Mouse (Mus musculus) cerebellum, postnatal 14 days (tissue): ENCODE data around the gene Rgl1.
"Not testable (repeated sequence)": the region's sequence is repeated elsewhere in the genome, so short reads cannot be mapped to it uniquely, and the experiment has no call there.

ENCODE experiments used
- DNase-seq, 2 experiments: peaks; one replicate each; pipeline ENCODE4 v3.0.0; 2021; ENCODE audit warnings: mixed read lengths in 2 of 2

Gene Rgl1

GRCm38 (mm10) chr1:152651495-152651874, 114.7 kb downstream of the Rgl1 start:
- DNase-seq, result no peak

- no peak for DNase-seq
Observed at GRCm38 (mm10) chr1:152650856-152651494, 115.2 kb downstream of the Rgl1 start.

GRCm38 (mm10) chr1:152648052-152648451, 118.1 kb downstream of the Rgl1 start:
- DNase-seq, result no peak

DNA sequence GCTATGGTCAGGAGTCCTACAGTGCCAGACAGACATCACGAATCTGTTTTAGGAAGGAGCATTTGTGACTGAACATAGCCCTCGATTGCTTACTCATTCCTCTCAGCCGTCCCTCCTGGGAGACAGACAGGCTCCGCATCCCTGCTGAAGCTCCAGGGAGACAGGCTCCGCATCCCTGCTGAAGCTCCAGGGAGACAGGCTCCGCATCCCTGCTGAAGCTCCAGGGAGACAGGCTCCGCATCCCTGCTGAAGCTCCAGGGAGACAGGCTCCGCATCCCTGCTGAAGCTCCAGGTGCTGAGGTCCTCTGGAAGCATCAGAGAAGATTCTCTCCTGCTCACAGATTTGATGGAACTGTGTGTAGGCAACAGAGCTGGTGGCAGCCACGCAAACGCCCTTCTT, 123.9 kb downstream of the Rgl1 start:
- not testable (repeated sequence) for DNase-seq

DNA sequence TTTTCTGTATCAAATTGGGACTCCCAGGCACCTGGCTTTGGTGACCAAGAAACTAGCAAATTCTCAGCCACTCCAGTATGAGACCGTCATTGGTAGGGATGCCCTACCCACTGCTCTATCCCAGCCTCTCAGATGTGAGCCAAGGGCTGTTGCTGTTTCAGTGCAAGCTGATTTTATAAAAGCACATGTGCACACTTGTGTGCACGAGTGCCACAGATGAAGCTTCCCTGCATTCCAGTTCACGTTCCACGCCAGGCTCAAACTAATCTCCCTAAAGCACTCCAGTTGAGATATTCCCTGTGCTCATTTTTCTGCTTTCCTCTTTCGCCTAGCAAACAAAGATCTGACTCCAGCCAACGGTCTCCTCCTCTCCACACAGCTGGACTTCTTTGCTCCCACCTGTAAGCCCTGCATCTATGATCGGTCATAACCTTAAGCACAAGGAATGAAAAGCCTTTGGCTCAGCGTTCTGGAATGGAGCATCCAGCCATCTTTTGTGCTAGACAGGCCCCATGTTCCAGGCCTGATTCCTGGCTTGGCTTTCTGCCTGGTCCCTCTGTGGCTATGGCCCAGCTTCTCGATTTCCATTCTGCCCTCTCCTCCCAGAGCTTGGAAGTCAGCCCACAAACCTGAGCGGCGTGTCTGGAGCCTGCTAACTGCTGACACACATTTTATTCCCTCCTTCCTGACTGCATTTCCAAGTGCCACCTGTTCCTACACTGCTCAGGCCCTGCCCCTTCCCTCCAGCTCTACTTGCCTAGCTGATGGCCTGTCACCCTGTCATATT, 125.8 kb downstream of the Rgl1 start:
- peak; percentile 99 to 100 for DNase-seq

DNA sequence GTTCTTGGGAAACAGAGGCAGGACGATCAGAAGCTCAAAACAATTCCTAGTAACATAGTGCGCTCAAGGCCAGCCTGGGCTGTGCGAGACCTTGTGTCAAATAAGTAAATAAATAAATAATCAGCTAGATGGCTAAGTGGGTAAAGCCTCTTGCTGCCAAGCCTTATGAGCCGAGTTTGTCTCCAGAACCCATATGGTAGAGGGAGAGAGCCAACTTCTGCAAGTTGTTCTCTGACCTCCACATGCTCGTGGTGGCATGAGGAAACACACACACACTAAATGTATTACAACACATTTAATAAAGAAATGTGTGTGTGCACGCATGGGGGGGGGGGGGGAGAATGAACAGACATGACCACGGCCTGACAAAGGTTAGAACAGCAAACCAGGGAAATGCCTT, 126.8 kb downstream of the Rgl1 start:
- peak in 1 of 2 experiments; percentile 50 for DNase-seq

GRCm38 (mm10) chr1:152634638-152635037, 131.5 kb downstream of the Rgl1 start:
- no peak for DNase-seq

DNA sequence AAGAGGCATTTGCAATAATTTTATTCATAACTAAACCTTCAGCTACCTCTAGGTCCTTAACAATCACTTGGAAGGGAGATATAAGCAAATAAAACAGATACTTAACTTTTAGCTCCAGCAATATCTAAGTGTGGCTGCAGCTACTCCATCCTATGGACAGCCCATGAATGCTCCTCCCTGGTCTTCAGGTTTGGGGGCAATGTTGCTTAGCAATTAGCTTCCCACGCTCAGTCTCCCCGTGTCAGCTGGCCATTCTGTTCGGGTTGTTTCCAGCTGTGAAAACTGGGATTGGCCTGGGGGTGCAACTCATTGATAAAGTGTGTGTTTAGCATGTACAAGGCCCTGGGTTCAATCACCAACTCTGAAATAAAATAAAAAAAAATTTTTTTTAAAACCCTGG, 136.4 kb downstream of the Rgl1 start:
- DNase-seq, result no peak

- DNase-seq, result no peak
Observed at GRCm38 (mm10) chr1:152625651-152626050, 140.5 kb downstream of the Rgl1 start.

DNA sequence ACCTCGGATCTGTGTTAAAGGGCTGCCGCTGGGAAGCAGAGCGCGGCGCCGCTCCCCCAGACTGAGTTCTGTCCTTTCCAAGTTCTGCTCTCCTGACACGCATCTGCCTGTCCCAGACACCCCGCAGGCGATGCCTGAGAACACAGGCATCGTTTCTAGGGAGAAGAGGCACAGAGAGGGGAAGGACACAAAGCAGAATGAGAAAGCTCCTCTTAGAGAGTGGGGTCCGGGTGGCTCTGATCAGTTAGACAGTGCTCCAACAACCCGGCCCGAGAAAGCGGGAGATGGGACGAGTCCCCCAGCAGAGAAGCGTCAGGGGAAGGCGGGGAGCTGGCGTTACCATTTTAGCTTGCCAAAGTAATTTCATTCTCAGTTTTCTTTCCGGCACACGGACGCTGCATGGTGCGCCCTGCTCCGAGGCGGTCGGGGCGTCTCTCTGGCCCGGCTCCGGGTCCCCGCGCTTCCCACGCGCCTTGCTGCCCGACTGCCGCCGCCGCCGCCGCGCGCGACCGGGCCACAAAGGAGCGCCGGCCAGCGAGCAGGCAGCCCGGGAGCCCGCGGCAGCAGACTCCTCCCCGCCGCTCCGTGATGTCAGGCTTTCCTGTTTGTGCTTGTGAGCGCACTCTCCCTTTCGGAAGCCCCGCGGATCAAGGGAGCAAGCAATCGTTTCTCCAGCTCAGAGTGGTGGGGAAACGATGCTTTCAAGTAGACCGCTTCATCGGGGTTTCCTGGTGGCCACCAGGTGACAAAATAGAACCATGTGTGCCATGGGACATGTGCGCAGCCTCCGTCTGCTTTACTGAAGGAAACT, 141.3 kb downstream of the Rgl1 start:
- peak; percentile 56 to 66 for DNase-seq

DNA sequence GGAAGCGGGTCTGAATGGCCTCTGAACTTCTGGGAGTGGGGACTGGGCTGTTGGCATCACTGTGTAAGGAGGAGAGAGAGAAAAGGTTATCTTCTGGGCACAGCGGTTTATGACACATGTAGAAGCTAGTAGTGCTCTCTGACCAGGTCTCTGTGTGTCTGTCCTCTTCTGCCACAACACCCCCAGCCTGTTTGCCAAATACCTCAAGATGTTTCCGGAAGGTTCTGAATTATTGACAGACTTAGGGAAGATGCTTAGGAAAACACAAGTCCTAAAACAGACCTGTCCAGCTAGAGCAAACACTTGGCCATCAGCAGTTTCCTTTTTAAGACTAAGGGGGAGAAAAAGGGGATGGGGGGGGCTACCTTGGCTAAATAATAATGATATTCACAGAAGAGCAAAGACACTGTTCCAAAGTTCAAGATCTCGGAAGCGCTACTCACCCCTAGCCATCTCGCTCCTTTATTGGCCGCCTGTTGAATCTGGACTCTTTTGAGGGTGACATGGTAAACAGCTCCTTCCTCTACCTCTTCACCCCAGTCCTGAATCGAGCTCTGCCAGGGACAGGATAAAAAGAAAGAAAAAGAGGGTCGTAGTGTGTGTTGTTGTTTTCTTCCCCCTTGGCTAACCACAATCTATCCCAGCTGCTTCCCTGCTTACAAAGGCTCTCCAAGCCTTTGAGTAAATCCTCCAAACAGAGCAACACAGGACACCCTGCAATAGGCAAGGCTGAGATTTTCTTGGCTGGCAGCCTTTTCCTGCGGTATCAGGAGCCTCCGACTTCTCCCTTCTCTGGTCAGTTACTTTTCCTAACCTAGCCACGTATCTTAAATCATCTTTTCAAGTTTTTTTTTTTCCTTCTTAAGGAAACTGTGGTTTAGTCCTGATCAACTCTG, 142.5 kb downstream of the Rgl1 start:
- no peak for DNase-seq

- no peak for DNase-seq
Observed at GRCm38 (mm10) chr1:152622765-152623211, 143.4 kb downstream of the Rgl1 start.

DNA sequence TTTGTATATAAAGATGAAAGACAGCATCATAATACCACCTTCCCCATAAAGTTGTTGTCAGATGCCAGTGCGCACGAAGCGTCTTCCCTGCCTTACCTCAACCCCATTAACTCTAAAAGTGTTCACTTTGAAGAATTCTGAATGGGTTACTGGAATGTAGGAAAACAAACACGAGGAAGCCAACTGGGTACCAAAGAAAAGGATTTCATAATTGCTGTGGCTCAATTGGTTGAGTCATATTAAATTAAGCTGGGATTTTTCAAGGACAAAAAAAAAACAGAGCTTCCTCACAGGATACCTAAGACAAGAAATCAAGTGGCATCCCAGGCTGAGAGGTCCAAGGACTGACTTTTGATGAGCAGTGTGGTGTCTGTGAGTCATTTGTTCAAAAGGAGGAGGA, 144.5 kb downstream of the Rgl1 start:
- DNase-seq, result no peak

- no peak for DNase-seq
Observed at GRCm38 (mm10) chr1:152619396-152619795, 146.8 kb downstream of the Rgl1 start.

GRCm38 (mm10) chr1:152618896-152619295, 147.3 kb downstream of the Rgl1 start:
- no peak for DNase-seq

DNA sequence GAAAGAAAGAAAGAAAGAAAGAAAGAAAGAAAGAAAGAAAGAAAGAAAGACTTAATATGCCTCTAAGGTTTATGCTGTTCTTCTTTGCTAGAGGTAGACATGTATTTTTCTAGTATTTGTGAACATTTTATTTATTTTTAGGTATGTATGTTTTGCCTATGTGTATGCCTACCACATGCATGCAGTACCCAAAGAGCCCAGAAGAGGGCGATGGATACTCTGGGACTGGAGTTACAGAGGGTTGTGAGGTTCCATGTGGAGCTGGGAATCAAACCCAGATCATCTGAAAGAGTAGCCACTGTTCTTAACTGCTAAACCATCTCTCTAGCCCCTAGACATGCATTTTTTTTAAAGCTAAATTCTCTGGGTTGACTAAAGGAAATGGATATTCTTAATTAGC, 147.8 kb downstream of the Rgl1 start:
- DNase-seq, result peak in 1 of 2 experiments; percentile 24

GRCm38 (mm10) chr1:152617745-152618342, 148.3 kb downstream of the Rgl1 start:
- no peak for DNase-seq

GRCm38 (mm10) chr1:152616777-152617057, 149.4 kb downstream of the Rgl1 start:
- no peak for DNase-seq

- DNase-seq, result no peak
Observed at GRCm38 (mm10) chr1:152615987-152616776, 150.0 kb downstream of the Rgl1 start.

- DNase-seq, result no peak
Observed at GRCm38 (mm10) chr1:152614743-152615380, 151.3 kb downstream of the Rgl1 start.
